Mouse (Mus musculus) liver, adult 2 months (tissue): ENCODE measurements at regions not wholly inside any gene's neighbourhood (a gene's known extent, or its start where the extent isn't known, plus 50 kb on each side); places are given as distances from the start of the nearest gene placed in this dataset.
A peak's percentile ranks its signal among the peaks of the same experiment; 100 is the strongest.

Experiments
- CTCF ChIP-seq: fragments of 200-500 bp; IDR thresholded peaks from 2 replicates; pipeline ENCODE4 v1.5.1; 2011; ENCODE audit warnings: low read depth, low read length, control low read depth
- POLR2A ChIP-seq: fragments of 200-500 bp; IDR thresholded peaks from 2 replicates; pipeline ENCODE4 v1.6.1; 2011; ENCODE audit warnings: low read length, control low read depth; ENCODE audit not compliant: insufficient read depth; ENCODE audit errors: extremely low read depth

DNA sequence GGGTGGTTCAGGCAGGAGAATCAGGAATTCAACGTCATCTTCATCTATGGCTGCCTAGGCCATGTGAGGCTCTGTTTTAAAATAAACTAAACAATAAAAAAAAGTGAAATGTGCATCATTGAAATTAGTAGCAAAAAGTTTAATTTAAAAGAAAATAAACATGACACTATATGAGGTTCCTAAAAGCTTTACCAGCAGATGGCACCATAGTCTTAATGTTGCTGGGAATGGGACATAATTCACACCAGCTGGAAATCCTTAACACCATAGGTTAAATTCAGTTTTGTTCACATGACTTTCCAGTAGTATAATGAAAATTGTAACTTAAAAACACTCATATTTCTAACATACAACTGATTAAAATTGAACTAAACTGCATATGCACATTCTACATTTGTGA is 92.3 kb upstream of the Cep126 start:
- 0 out of 2 replicates have a peak, but pooled peaks have one; percentile 12 for TF ChIP-seq CTCF
- TF ChIP-seq POLR2A, result no peak
